Mouse (Mus musculus) adrenal gland, postnatal 25 days (tissue): Measurements from ENCODE around the gene Sh3kbp1. TPM values are rescaled to one million over a fixed set of nuclear protein-coding genes. Genes with fewer than 3 reads are reported as not detected.
"Not testable (repeated sequence)": the region's sequence is repeated elsewhere in the genome, so short reads cannot be mapped to it uniquely, and the experiment has no call there.

Source experiments
- DNase-seq: peaks from one replicate; pipeline ENCODE4 v3.0.0; 2021; ENCODE audit warnings: mixed read lengths
- long read RNA-seq: library from polyadenylated mRNA; stranded (forward); transcript quantifications from one replicate; pipeline ENCODE4 v2.0.0, GENCODE M21; 2021
- total RNA-seq: library from RNA; stranded (reverse); gene quantifications from 2 replicates; pipeline ENCODE4 v1.2.3, GENCODE M21; 2021

The Sh3kbp1 gene
- 20.9 and 28.5 TPM in 2 replicates for total RNA-seq
- long read RNA-seq, full-length matches to known transcripts: 4 of 8 reads
- long read RNA-seq, partial matches to known transcripts: 1 of 8 reads
- long read RNA-seq, other reads (novel, unspliced or antisense): 3 of 8 reads

- DNase-seq: peak; percentile 79
Observed at GRCm38 (mm10) chrX:159626907-159627587, at the start of gene Sh3kbp1. TSS of gene Sh3kbp1 (plus strand) at chrX:159627272.

- DNase-seq: not testable (repeated sequence)
Observed at GRCm38 (mm10) chrX:159584738-159585137, 42.3 kb upstream of the Sh3kbp1 start.

- DNase-seq: no peak
Observed at GRCm38 (mm10) chrX:159591633-159592032, 35.4 kb upstream of the Sh3kbp1 start.

GRCm38 (mm10) chrX:159597502-159597901 lies 29.6 kb upstream of the Sh3kbp1 start:
- no peak for DNase-seq

GRCm38 (mm10) chrX:159604832-159605231 lies 22.2 kb upstream of the Sh3kbp1 start:
- DNase-seq: no peak

- no peak for DNase-seq
Observed at GRCm38 (mm10) chrX:159606936-159607335, 20.1 kb upstream of the Sh3kbp1 start.

GRCm38 (mm10) chrX:159626208-159626906 lies 715 bp upstream of the Sh3kbp1 start:
- no peak for DNase-seq

GRCm38 (mm10) chrX:159627588-159628566 lies 805 bp downstream of the Sh3kbp1 start:
- peak; percentile 12 for DNase-seq

- DNase-seq: no peak
Observed at GRCm38 (mm10) chrX:159628629-159629028, 1.6 kb downstream of the Sh3kbp1 start.

GRCm38 (mm10) chrX:159629203-159629602 lies 2.1 kb downstream of the Sh3kbp1 start:
- DNase-seq: no peak

GRCm38 (mm10) chrX:159638500-159639227 lies 11.6 kb downstream of the Sh3kbp1 start:
- no peak for DNase-seq

GRCm38 (mm10) chrX:159639991-159640390 lies 12.9 kb downstream of the Sh3kbp1 start:
- DNase-seq: no peak

GRCm38 (mm10) chrX:159645314-159645713 lies 18.2 kb downstream of the Sh3kbp1 start:
- DNase-seq: no peak

- no peak for DNase-seq
Observed at GRCm38 (mm10) chrX:159647564-159647963, 20.5 kb downstream of the Sh3kbp1 start.

- no peak for DNase-seq
Observed at GRCm38 (mm10) chrX:159648598-159648997, 21.5 kb downstream of the Sh3kbp1 start.

- peak; percentile 8 for DNase-seq
Observed at GRCm38 (mm10) chrX:159650130-159650678, 23.1 kb downstream of the Sh3kbp1 start.

- no peak for DNase-seq
Observed at GRCm38 (mm10) chrX:159650727-159651126, 23.7 kb downstream of the Sh3kbp1 start.

- DNase-seq: no peak
Observed at GRCm38 (mm10) chrX:159671388-159671787, 44.3 kb downstream of the Sh3kbp1 start.

- no peak for DNase-seq
Observed at GRCm38 (mm10) chrX:159672466-159672865, 45.4 kb downstream of the Sh3kbp1 start.

GRCm38 (mm10) chrX:159676242-159676641 lies 49.2 kb downstream of the Sh3kbp1 start:
- DNase-seq: no peak
